Mouse (Mus musculus) hindbrain, embryonic 15.5 days (tissue): Measurements from ENCODE around the gene Clnk. TPM values are rescaled to one million over a fixed set of nuclear protein-coding genes. Genes with fewer than 3 reads are reported as not detected.
A peak's percentile ranks its signal among the peaks of the same experiment; 100 is the strongest.
"Not testable (repeated sequence)": the region's sequence is repeated elsewhere in the genome, so short reads cannot be mapped to it uniquely, and the experiment has no call there.

Experiments used
- ATAC-seq: fragments of 200-750 bp; cut with Nextera tagmentation; 2 replicates; pipeline ENCODE4 v1.8.0; 2017; ENCODE audit warnings: low read depth, moderate number of reproducible peaks, moderate TSS enrichment; ENCODE audit not compliant: low FRiP score
- H3K27ac ChIP-seq: fragments of 300-500 bp; sonication (generic); replicated peaks from 2 replicates; pipeline ENCODE4 v1.5.1; 2015; ENCODE audit warnings: mild to moderate bottlenecking, inconsistent platforms
- H3K27me3 ChIP-seq: fragments of 300-500 bp; sonication (generic); 2 replicates; pipeline ENCODE4 v1.6.1; 2015; ENCODE audit warnings: control low read depth, inconsistent platforms
- H3K36me3 ChIP-seq: fragments of 300-500 bp; sonication (generic); 2 replicates; pipeline ENCODE4 v1.6.1; 2015; ENCODE audit warnings: control low read depth, inconsistent platforms
- H3K4me1 ChIP-seq: fragments of 300-500 bp; sonication (generic); replicated peaks from 2 replicates; pipeline ENCODE4 v1.6.1; 2015; ENCODE audit warnings: control low read depth, inconsistent platforms
- H3K4me2 ChIP-seq: fragments of 300-500 bp; sonication (generic); 2 replicates; pipeline ENCODE4 v1.6.1; 2015; ENCODE audit warnings: moderate library complexity, mild to moderate bottlenecking, inconsistent platforms
- H3K4me3 ChIP-seq: fragments of 300-500 bp; sonication (generic); 2 replicates; pipeline ENCODE4 v1.5.1; 2015; ENCODE audit warnings: mild to moderate bottlenecking, inconsistent platforms
- H3K9ac ChIP-seq: fragments of 300-500 bp; sonication (generic); 2 replicates; pipeline ENCODE4 v1.6.1; 2015; ENCODE audit warnings: inconsistent platforms
- H3K9me3 ChIP-seq: fragments of 300-500 bp; sonication (generic); 2 replicates; pipeline ENCODE4 v1.6.1; 2016; ENCODE audit warnings: control low read depth, inconsistent platforms
- WGBS: fragments of 180-500 bp; shearing (Covaris S2); methylation state at CpG from one replicate; pipeline ENCODE4 v1.1.7; 2015; 5-methylcytosine and 5-hydroxymethylcytosine counted together
- polyA plus RNA-seq: library from polyadenylated mRNA; unstranded; fragments of >200 nt; fragmentation: Nextera tagmentation; extraction: Ambion mirVana; gene quantifications from 2 replicates; pipeline ENCODE4 v1.2.1, GENCODE M21; 2015

The Clnk gene
- polyA plus RNA-seq = 0.09 and 0.12 TPM in 2 replicates

- H3K4me2 ChIP-seq = no peak within 1 kb of the TSS
- H3K4me3 ChIP-seq = no peak within 1 kb of the TSS
- no peak within 1 kb of the TSS for H3K27ac ChIP-seq
- 86% methylated on average over 11 of the region's 11 CpGs for WGBS
- no peaks in the 10 kb centered on the region for H3K9me3 ChIP-seq
- peaks cover under 1% of the 10 kb centered on the region; the same call in 1 of the 2 replicates for H3K4me1 ChIP-seq
- H3K9ac ChIP-seq = no peak within 1 kb of the TSS
- H3K36me3 ChIP-seq = no peaks in the 10 kb centered on the region
- H3K27me3 ChIP-seq = no peaks in the 10 kb centered on the region
- no peak for ATAC-seq
Observed at GRCm38 (mm10) chr5:38876622-38877021, at the start of gene Clnk. Gene Clnk (minus strand): TSS chr5:38876812.

- Histone ChIP-seq H3K36me3 (no peaks in the 10 kb centered on the region), H3K4me3 (no peak overlapping the region), H3K4me1 (no peaks in the 10 kb centered on the region), H3K9me3 (no peaks in the 10 kb centered on the region), H3K27me3 (no peaks in the 10 kb centered on the region), H3K4me2 (no peak overlapping the region), H3K27ac (no peak overlapping the region), H3K9ac (no peak overlapping the region)
- no peak for ATAC-seq
- WGBS = 57% methylated on average over 3 of the region's 3 CpGs
Observed at GRCm38 (mm10) chr5:38905271-38905670, 28.7 kb upstream of the Clnk start.

- 92% methylated on average over 3 of the region's 3 CpGs for WGBS
- no peak overlapping the region for H3K4me3 ChIP-seq
- no peak for ATAC-seq
Observed at GRCm38 (mm10) chr5:38904528-38905044, 28.0 kb upstream of the Clnk start.

GRCm38 (mm10) chr5:38902889-38903288, 26.3 kb upstream of the Clnk start:
- Histone ChIP-seq H3K9ac (no peak overlapping the region), H3K4me2 (no peak overlapping the region), H3K36me3 (no peaks in the 10 kb centered on the region), H3K27ac (no peak overlapping the region), H3K4me1 (no peaks in the 10 kb centered on the region), H3K4me3 (no peak overlapping the region), H3K27me3 (no peaks in the 10 kb centered on the region), H3K9me3 (no peaks in the 10 kb centered on the region)
- ATAC-seq = no peak
- 86% methylated on average over 3 of the region's 3 CpGs for WGBS

More at GRCm38 (mm10) chr5:38904528-38905044, 28.0 kb upstream of the Clnk start:
- Histone ChIP-seq H3K4me1 (no peaks in the 10 kb centered on the region), H3K36me3 (no peaks in the 10 kb centered on the region), H3K27ac (no peak overlapping the region), H3K4me2 (no peak overlapping the region), H3K27me3 (no peaks in the 10 kb centered on the region), H3K9ac (no peak overlapping the region), H3K9me3 (no peaks in the 10 kb centered on the region)

- Histone ChIP-seq H3K4me3 (no peak overlapping the region), H3K9ac (no peak overlapping the region), H3K4me2 (no peak overlapping the region), H3K4me1 (no peaks in the 10 kb centered on the region), H3K9me3 (no peaks in the 10 kb centered on the region), H3K27ac (no peak overlapping the region), H3K36me3 (no peaks in the 10 kb centered on the region), H3K27me3 (no peaks in the 10 kb centered on the region)
- no peak for ATAC-seq
- WGBS = 91% methylated on average over 2 of the region's 2 CpGs
Observed at GRCm38 (mm10) chr5:38899051-38899450, 22.4 kb upstream of the Clnk start.

- no peaks in the 10 kb centered on the region for H3K27me3 ChIP-seq
- H3K36me3 ChIP-seq = no peaks in the 10 kb centered on the region
- H3K4me1 ChIP-seq = no peaks in the 10 kb centered on the region
- H3K9ac ChIP-seq = no peak overlapping the region
- H3K4me2 ChIP-seq = no peak overlapping the region
- ATAC-seq = no peak
- no peaks in the 10 kb centered on the region for H3K9me3 ChIP-seq
- no peak overlapping the region for H3K27ac ChIP-seq
- 93% methylated on average over 1 of the region's 1 CpGs for WGBS
- no peak overlapping the region for H3K4me3 ChIP-seq
Observed at GRCm38 (mm10) chr5:38888646-38889045, 12.0 kb upstream of the Clnk start.

GRCm38 (mm10) chr5:38886623-38887275, 10.1 kb upstream of the Clnk start:
- H3K27ac ChIP-seq = no peak overlapping the region
- no peak overlapping the region for H3K9ac ChIP-seq
- no peak overlapping the region for H3K4me2 ChIP-seq
- H3K4me3 ChIP-seq = no peak overlapping the region
- peaks cover 6% of the 10 kb centered on the region; the same call in 1 of the 2 replicates for H3K4me1 ChIP-seq
- no peaks in the 10 kb centered on the region for H3K9me3 ChIP-seq
- no peaks in the 10 kb centered on the region for H3K36me3 ChIP-seq
- WGBS = 80% methylated on average over 2 of the region's 2 CpGs
- no peak for ATAC-seq
- no peaks in the 10 kb centered on the region for H3K27me3 ChIP-seq

- not testable (repeated sequence) for H3K4me3 ChIP-seq
Observed at GRCm38 (mm10) chr5:38882635-38883034, 6.0 kb upstream of the Clnk start.

GRCm38 (mm10) chr5:38881728-38882620, 5.4 kb upstream of the Clnk start:
- peak; percentile 69; the same call in 1 of the 2 replicates for ATAC-seq
- peak overlapping the region; percentile 41; the same call in 1 of the 2 replicates for H3K27ac ChIP-seq
- no peak overlapping the region for H3K9ac ChIP-seq
- peaks cover 8% of the 10 kb centered on the region; the same call in 1 of the 2 replicates for H3K4me1 ChIP-seq
- WGBS = 52% methylated on average over 4 of the region's 4 CpGs
- no peak overlapping the region for H3K4me2 ChIP-seq
- H3K4me3 ChIP-seq = no peak overlapping the region
- no peaks in the 10 kb centered on the region for H3K36me3 ChIP-seq
- no peaks in the 10 kb centered on the region for H3K9me3 ChIP-seq
- H3K27me3 ChIP-seq = no peaks in the 10 kb centered on the region

More at GRCm38 (mm10) chr5:38882635-38883034, 6.0 kb upstream of the Clnk start:
- H3K9ac ChIP-seq, H3K4me1 ChIP-seq, H3K36me3 ChIP-seq, H3K27ac ChIP-seq, H3K27me3 ChIP-seq, H3K4me2 ChIP-seq, H3K9me3 ChIP-seq: not testable (repeated sequence)
- 94% methylated on average over 1 of the region's 1 CpGs for WGBS
- peak; percentile 50; the same call in 1 of the 2 replicates for ATAC-seq

- WGBS = 59% methylated on average over 1 of the region's 1 CpGs
- no peaks in the 10 kb centered on the region for H3K27me3 ChIP-seq
- H3K36me3 ChIP-seq = no peaks in the 10 kb centered on the region
- H3K4me2 ChIP-seq = no peak overlapping the region
- H3K4me3 ChIP-seq = no peak overlapping the region
- peaks cover 8% of the 10 kb centered on the region; the same call in 1 of the 2 replicates for H3K4me1 ChIP-seq
- H3K9me3 ChIP-seq = no peaks in the 10 kb centered on the region
- H3K9ac ChIP-seq = no peak overlapping the region
- ATAC-seq = no peak
- H3K27ac ChIP-seq = no peak overlapping the region
Observed at GRCm38 (mm10) chr5:38881416-38881727, 4.8 kb upstream of the Clnk start.

- Histone ChIP-seq H3K4me1 (peaks cover 8% of the 10 kb centered on the region; the same call in 1 of the 2 replicates), H3K4me2 (no peak overlapping the region), H3K4me3 (no peak overlapping the region), H3K27ac (no peak overlapping the region), H3K9me3 (no peaks in the 10 kb centered on the region), H3K36me3 (no peaks in the 10 kb centered on the region), H3K9ac (no peak overlapping the region), H3K27me3 (no peaks in the 10 kb centered on the region)
- WGBS = 49% methylated on average over 11 of the region's 11 CpGs
- ATAC-seq = no peak
Observed at GRCm38 (mm10) chr5:38879989-38880706, 3.5 kb upstream of the Clnk start.
